Mouse (Mus musculus) liver, adult 2 months (tissue): ENCODE measurements at regions not wholly inside any gene's neighbourhood (a gene's known extent, or its start where the extent isn't known, plus 50 kb on each side); places are given as distances from the start of the nearest gene placed in this dataset.

Experiments used
- CTCF ChIP-seq: fragments of 200-500 bp; IDR thresholded peaks from 2 replicates; pipeline ENCODE4 v1.5.1; 2011; ENCODE audit warnings: low read depth, low read length, control low read depth
- POLR2A ChIP-seq: fragments of 200-500 bp; IDR thresholded peaks from 2 replicates; pipeline ENCODE4 v1.6.1; 2011; ENCODE audit warnings: low read length, control low read depth; ENCODE audit not compliant: insufficient read depth; ENCODE audit errors: extremely low read depth

GRCm38 (mm10) chr17:22739173-22739572 lies 127.8 kb downstream of the Zfp945 start:
- TF ChIP-seq CTCF (no peak), POLR2A (no peak)
